Mouse (Mus musculus): ENCODE measurements around the gene Armc8. TPM values are rescaled to one million over a fixed set of nuclear protein-coding genes. Genes with fewer than 3 reads are reported as not detected.
"Not testable (repeated sequence)": the region's sequence is repeated elsewhere in the genome, so short reads cannot be mapped to it uniquely, and the experiment has no call there.

The Armc8 gene
- polyA plus RNA-seq (2016; fragmentation: Nextera tagmentation; extraction: Ambion mirVana), result 24.5 and 24.7 TPM in 2 replicates

GRCm38 (mm10) chr9:99568347-99569070 lies at the start of gene Armc8:
Gene Armc8, minus strand, starts transcription at chr9:99568899.
- under 1% methylated on average over 70 of the region's 70 CpGs for WGBS
- peaks cover 20% of the 10 kb centered on the region for H3K4me1 ChIP-seq

GRCm38 (mm10) chr9:99612202-99612601 lies 43.5 kb upstream of the Armc8 start, which contains the start of gene A4gnt:
Gene A4gnt, plus strand, starts transcription at chr9:99612502.
- 56% methylated on average over 2 of the region's 2 CpGs for WGBS
- Histone ChIP-seq H3K36me3 (replicated peaks) (no peaks in the 10 kb centered on the region), H3K9me3 (no peaks in the 10 kb centered on the region), H3K27me3 (replicated peaks; ENCODE audit: low read depth, poor library complexity, severe bottlenecking) (no peaks in the 10 kb centered on the region), H3K27ac (replicated peaks) (no peak within 1 kb of the TSS), H3K4me1 (no peaks in the 10 kb centered on the region), H3K4me3 (no peak within 1 kb of the TSS)
- no peak for DNase-seq (ENCODE audit: low spot score)

More at GRCm38 (mm10) chr9:99568347-99569070, at the start of gene Armc8:
- peaks cover 5% of the 10 kb centered on the region; the same call in 1 of the 2 replicates for H3K27me3 ChIP-seq (replicated peaks; ENCODE audit: low read depth, poor library complexity, severe bottlenecking)
- H3K36me3 ChIP-seq (replicated peaks), result no peaks in the 10 kb centered on the region
- H3K9me3 ChIP-seq, result no peaks in the 10 kb centered on the region
- DNase-seq (ENCODE audit: low spot score), result peak; percentile 94
- peak within 1 kb of the TSS; percentile 99 for H3K4me3 ChIP-seq
- H3K27ac ChIP-seq (replicated peaks), result peak within 1 kb of the TSS; percentile 99

- Histone ChIP-seq H3K27ac (replicated peaks) (no peak overlapping the region), H3K27me3 (replicated peaks; ENCODE audit: low read depth, poor library complexity, severe bottlenecking) (no peaks in the 10 kb centered on the region), H3K4me3 (no peak overlapping the region), H3K4me1 (peaks cover 9% of the 10 kb centered on the region; the same call in 1 of the 2 replicates), H3K9me3 (no peaks in the 10 kb centered on the region), H3K36me3 (replicated peaks) (no peaks in the 10 kb centered on the region)
- WGBS, result 65% methylated on average over 2 of the region's 2 CpGs
- no peak for DNase-seq (ENCODE audit: low spot score)
Measured at GRCm38 (mm10) chr9:99603566-99603965, 34.9 kb upstream of the Armc8 start.

- not testable (repeated sequence) for H3K27ac ChIP-seq (replicated peaks); H3K4me1 ChIP-seq; H3K27me3 ChIP-seq (replicated peaks; ENCODE audit: low read depth, poor library complexity, severe bottlenecking); H3K36me3 ChIP-seq (replicated peaks); H3K4me3 ChIP-seq; H3K9me3 ChIP-seq; DNase-seq (ENCODE audit: low spot score)
- WGBS, result 93% methylated on average over 6 of the region's 6 CpGs
Measured at GRCm38 (mm10) chr9:99599127-99599526, 30.4 kb upstream of the Armc8 start.

GRCm38 (mm10) chr9:99591144-99591543 lies 22.4 kb upstream of the Armc8 start:
- no peak for DNase-seq (ENCODE audit: low spot score)
- no peaks in the 10 kb centered on the region for H3K4me1 ChIP-seq
- WGBS, result 82% methylated on average over 8 of the region's 8 CpGs
- no peaks in the 10 kb centered on the region for H3K27me3 ChIP-seq (replicated peaks; ENCODE audit: low read depth, poor library complexity, severe bottlenecking)
- no peak overlapping the region for H3K4me3 ChIP-seq
- peaks cover 3% of the 10 kb centered on the region; the same call in 1 of the 2 replicates for H3K9me3 ChIP-seq
- H3K27ac ChIP-seq (replicated peaks), result no peak overlapping the region
- no peaks in the 10 kb centered on the region for H3K36me3 ChIP-seq (replicated peaks)

- Histone ChIP-seq H3K36me3 (replicated peaks) (peaks cover 31% of the 10 kb centered on the region), H3K4me3 (no peak overlapping the region), H3K27me3 (replicated peaks; ENCODE audit: low read depth, poor library complexity, severe bottlenecking) (no peaks in the 10 kb centered on the region), H3K9me3 (no peaks in the 10 kb centered on the region), H3K27ac (replicated peaks) (no peak overlapping the region), H3K4me1 (no peaks in the 10 kb centered on the region)
- peak; percentile 80 for DNase-seq (ENCODE audit: low spot score)
- 30% methylated on average over 8 of the region's 8 CpGs for WGBS
Measured at GRCm38 (mm10) chr9:99587505-99588202, 19.0 kb upstream of the Armc8 start.

- Histone ChIP-seq H3K9me3 (no peaks in the 10 kb centered on the region), H3K4me1 (peaks cover 10% of the 10 kb centered on the region), H3K27me3 (replicated peaks; ENCODE audit: low read depth, poor library complexity, severe bottlenecking) (no peaks in the 10 kb centered on the region), H3K27ac (replicated peaks) (no peak overlapping the region), H3K36me3 (replicated peaks) (peaks cover 76% of the 10 kb centered on the region), H3K4me3 (no peak overlapping the region)
- DNase-seq (ENCODE audit: low spot score), result no peak
- WGBS, result 44% methylated on average over 2 of the region's 2 CpGs
Measured at GRCm38 (mm10) chr9:99580655-99581054, 12.0 kb upstream of the Armc8 start.

- H3K9me3 ChIP-seq, result no peaks in the 10 kb centered on the region
- peaks cover 10% of the 10 kb centered on the region for H3K4me1 ChIP-seq
- peak within 1 kb of the TSS; percentile 93 for H3K27ac ChIP-seq (replicated peaks)
- peaks cover 29% of the 10 kb centered on the region for H3K36me3 ChIP-seq (replicated peaks)
- WGBS, result under 1% methylated on average over 57 of the region's 57 CpGs
- H3K27me3 ChIP-seq (replicated peaks; ENCODE audit: low read depth, poor library complexity, severe bottlenecking), result peaks cover 5% of the 10 kb centered on the region; the same call in 1 of the 2 replicates
- peak; percentile 92 for DNase-seq (ENCODE audit: low spot score)
- peak within 1 kb of the TSS; percentile 94 for H3K4me3 ChIP-seq
Measured at GRCm38 (mm10) chr9:99575677-99576480, 7.2 kb upstream of the Armc8 start, which contains the start of gene Dbr1. Gene Dbr1, plus strand, starts transcription at chr9:99575799.

GRCm38 (mm10) chr9:99569071-99569397 lies 335 bp upstream of the Armc8 start:
- no peak for DNase-seq (ENCODE audit: low spot score)
- 2% methylated on average over 9 of the region's 9 CpGs for WGBS
- no peaks in the 10 kb centered on the region for H3K36me3 ChIP-seq (replicated peaks)
- H3K27me3 ChIP-seq (replicated peaks; ENCODE audit: low read depth, poor library complexity, severe bottlenecking), result peaks cover 5% of the 10 kb centered on the region; the same call in 1 of the 2 replicates
- H3K27ac ChIP-seq (replicated peaks), result peak overlapping the region; percentile 99
- H3K4me1 ChIP-seq, result peaks cover 20% of the 10 kb centered on the region
- H3K4me3 ChIP-seq, result peak overlapping the region; percentile 99
- H3K9me3 ChIP-seq, result no peaks in the 10 kb centered on the region

GRCm38 (mm10) chr9:99568023-99568346 lies 714 bp downstream of the Armc8 start:
- 2% methylated on average over 15 of the region's 15 CpGs for WGBS
- no peaks in the 10 kb centered on the region for H3K36me3 ChIP-seq (replicated peaks)

GRCm38 (mm10) chr9:99563714-99564113 lies 5.0 kb downstream of the Armc8 start:
- Histone ChIP-seq H3K9me3 (no peaks in the 10 kb centered on the region), H3K27ac (replicated peaks) (no peak overlapping the region)
- WGBS, result 23% methylated on average over 11 of the region's 11 CpGs

More at GRCm38 (mm10) chr9:99568023-99568346, 714 bp downstream of the Armc8 start:
- Histone ChIP-seq H3K4me3 (peak overlapping the region; percentile 99), H3K4me1 (peaks cover 20% of the 10 kb centered on the region), H3K27ac (replicated peaks) (peak overlapping the region; percentile 99), H3K9me3 (no peaks in the 10 kb centered on the region), H3K27me3 (replicated peaks; ENCODE audit: low read depth, poor library complexity, severe bottlenecking) (peaks cover 5% of the 10 kb centered on the region; the same call in 1 of the 2 replicates)
- DNase-seq (ENCODE audit: low spot score), result no peak

GRCm38 (mm10) chr9:99560389-99560788 lies 8.3 kb downstream of the Armc8 start:
- no peaks in the 10 kb centered on the region for H3K4me1 ChIP-seq
- no peak overlapping the region for H3K4me3 ChIP-seq
- H3K36me3 ChIP-seq (replicated peaks), result no peaks in the 10 kb centered on the region
- no peaks in the 10 kb centered on the region for H3K9me3 ChIP-seq
- WGBS, result 96% methylated on average over 3 of the region's 3 CpGs
- no peak overlapping the region for H3K27ac ChIP-seq (replicated peaks)
- no peaks in the 10 kb centered on the region for H3K27me3 ChIP-seq (replicated peaks; ENCODE audit: low read depth, poor library complexity, severe bottlenecking)
- DNase-seq (ENCODE audit: low spot score), result no peak

More at GRCm38 (mm10) chr9:99563714-99564113, 5.0 kb downstream of the Armc8 start:
- Histone ChIP-seq H3K4me1 (peaks cover 14% of the 10 kb centered on the region), H3K27me3 (replicated peaks; ENCODE audit: low read depth, poor library complexity, severe bottlenecking) (no peaks in the 10 kb centered on the region), H3K36me3 (replicated peaks) (no peaks in the 10 kb centered on the region), H3K4me3 (no peak overlapping the region)
- DNase-seq (ENCODE audit: low spot score), result peak; percentile 76
